Mouse (Mus musculus) embryonic fibroblast, embryonic 13.5 days (primary cell): Measurements from ENCODE around the gene Mmp20.

Experiments used
- CTCF ChIP-seq: IDR thresholded peaks from 2 replicates; pipeline ENCODE4 v1.5.1; 2011; ENCODE audit warnings: mild to moderate bottlenecking, control low read depth, low read length, moderate library complexity, borderline replicate concordance; ENCODE audit not compliant: insufficient read depth
- POLR2A ChIP-seq: IDR thresholded peaks from 2 replicates; pipeline ENCODE4 v1.6.1; 2011; ENCODE audit warnings: low read depth, mild to moderate bottlenecking, control low read depth, low read length, moderate library complexity

DNA sequence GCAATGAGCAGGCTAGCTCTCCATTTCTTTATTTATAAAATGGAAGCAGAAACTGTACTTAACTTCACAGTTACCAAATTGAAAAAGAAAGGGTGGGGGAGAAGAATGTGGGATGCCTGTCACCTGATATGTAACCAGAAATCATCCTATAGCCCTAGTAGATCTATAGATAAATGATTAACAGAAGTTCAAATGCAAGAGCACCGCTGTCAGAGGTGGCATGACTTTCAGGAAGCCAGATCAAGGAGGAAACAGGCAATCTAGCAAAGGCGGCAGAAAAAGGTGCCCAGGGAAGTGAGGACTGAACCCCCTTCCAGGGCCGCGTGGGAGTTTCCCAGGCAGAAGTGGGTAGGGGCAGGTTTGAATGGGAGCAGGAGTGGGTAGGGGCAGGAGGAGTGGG lies 29.9 kb downstream of the Mmp20 start:
- TF ChIP-seq CTCF (no peak), POLR2A (no peak)
